Mouse (Mus musculus): Measurements from ENCODE around the gene Arl5a. TPM values are rescaled to one million over a fixed set of nuclear protein-coding genes. Genes with fewer than 3 reads are reported as not detected.
A peak's percentile ranks its signal among the peaks of the same experiment; 100 is the strongest.

Gene Arl5a
- polyA plus RNA-seq (2012; ENCODE audit: insufficient read depth, insufficient read length, missing spikeins): 37.8 and 39.5 TPM in 2 replicates

DNA sequence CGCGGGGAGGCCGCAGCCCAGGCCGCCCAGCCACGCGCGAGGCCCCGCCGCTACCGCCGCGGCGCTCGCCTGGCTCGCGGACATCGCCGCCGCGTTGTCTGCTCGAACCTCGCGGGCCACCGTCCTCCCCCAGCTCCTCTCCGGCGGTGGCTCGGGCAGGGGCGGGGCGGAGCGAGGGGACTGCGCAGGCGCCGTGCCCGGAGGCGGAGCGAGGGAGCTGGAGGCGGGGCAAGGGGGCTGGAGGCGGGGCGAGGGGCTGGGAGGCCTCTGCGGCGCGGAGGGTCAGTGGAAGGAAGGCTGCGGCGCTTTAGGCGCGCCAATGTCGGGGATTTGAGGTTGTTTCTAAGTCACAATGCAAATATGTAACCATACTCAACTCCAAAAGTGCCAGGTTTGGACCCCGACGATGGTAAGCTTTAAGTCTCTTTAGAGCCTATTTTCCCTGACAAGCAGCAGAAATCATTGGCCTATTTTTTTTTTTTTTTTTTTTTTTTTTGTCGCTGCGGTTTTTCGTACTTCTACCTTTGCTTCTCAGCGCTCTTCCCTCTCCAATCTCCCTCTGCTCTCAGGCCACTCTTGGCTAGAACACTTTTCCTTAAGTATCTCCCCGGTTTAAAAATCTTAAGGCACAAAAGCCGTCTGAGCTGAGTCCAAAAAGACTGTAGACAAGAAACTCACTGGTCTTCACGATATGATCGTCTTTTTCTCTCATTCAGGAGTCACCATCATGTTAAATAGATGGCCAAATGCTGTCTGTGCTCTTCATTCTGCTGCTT, at the start of gene Arl5a:
Arl5a (minus strand) TSS at position 155 of the 776 bp plus-strand sequence.
- Histone ChIP-seq H3K4me3 (ENCODE audit: insufficient read depth, low read length) (peak within 1 kb of the TSS; percentile 84), H3K27ac (ENCODE audit: insufficient read depth, low read depth, low read length) (peak within 1 kb of the TSS; percentile 32), H3K4me1 (ENCODE audit: control insufficient read depth, insufficient read depth, low read length) (peaks cover 28% of the 10 kb centered on the region)
- TF ChIP-seq CTCF (IDR thresholded peaks at IDR 0.05; ENCODE audit: low read depth, low read length) (no peak), POLR2A (IDR thresholded peaks at IDR 0.05; ENCODE audit: borderline replicate concordance, low read depth, low read length) (0 out of 2 replicates have a peak, but pooled peaks have one; percentile 3)

DNA sequence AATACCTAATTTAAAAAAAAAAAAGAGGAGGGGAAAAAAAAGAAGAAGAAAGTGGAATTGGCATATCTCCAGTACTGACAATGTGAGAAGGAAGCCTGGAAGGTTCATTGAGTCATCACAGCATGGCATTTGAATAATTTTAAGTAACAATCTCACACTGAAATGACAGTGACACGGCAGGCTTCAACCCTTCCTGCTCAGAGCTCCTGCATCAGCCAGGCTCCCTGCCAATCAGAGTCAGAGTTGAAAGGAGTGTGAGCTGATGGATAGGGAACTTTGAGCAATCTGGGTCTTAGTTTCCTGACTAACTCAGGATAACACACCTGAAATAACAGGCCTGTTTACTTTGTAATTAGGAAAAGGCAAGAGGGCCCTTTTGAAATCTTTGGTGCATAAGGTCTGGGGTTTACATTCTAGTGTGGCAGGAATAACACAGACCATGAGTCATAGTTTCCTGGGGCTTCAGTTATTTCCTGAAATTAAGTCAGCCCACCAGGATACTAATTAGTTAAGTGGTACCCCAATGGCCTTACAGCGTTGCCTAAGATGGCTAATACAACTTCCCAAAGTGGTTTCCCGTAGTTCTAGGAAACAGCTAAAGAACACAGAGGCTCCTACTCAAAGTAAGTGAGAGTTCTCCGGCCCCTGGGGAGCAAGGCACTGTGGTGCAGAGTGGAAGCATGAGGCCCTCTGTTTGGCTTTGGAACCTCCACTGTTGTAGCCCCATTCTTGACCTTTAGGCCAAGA, 47.0 kb upstream of the Arl5a start:
- H3K4me3 ChIP-seq (ENCODE audit: insufficient read depth, low read length): no peak overlapping the region

DNA sequence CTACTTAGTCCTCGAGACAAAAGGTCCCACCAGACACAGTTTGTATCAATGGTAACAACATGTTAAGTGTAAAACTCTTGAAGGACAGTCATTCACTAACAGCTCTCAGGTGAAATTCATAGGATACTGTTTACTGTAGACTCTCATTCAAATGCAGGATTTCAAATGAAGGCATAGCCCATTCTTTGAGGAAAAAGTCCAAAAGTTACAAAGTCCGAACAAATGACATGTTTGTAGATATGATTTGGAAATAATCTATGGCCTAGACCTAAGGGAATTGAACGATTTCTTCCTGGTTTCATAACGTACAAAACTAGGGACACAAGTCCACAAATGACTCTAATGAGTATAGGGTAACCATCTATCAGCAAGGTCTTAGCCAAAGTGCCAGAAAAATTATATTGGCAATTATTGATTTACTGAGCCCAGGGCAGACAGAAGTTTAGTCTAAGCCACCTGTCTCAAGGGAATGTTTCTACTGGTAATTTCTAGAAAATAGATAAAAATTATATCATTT, 45.4 kb upstream of the Arl5a start:
- Histone ChIP-seq H3K4me1 (ENCODE audit: control insufficient read depth, insufficient read depth, low read length) (peaks cover 10% of the 10 kb centered on the region), H3K27ac (ENCODE audit: insufficient read depth, low read depth, low read length) (no peak overlapping the region), H3K4me3 (ENCODE audit: insufficient read depth, low read length) (no peak overlapping the region)
- TF ChIP-seq POLR2A (IDR thresholded peaks at IDR 0.05; ENCODE audit: borderline replicate concordance, low read depth, low read length) (no peak), CTCF (IDR thresholded peaks at IDR 0.05; ENCODE audit: low read depth, low read length) (no peak)

More for the DNA sequence above, 47.0 kb upstream of the Arl5a start:
- Histone ChIP-seq H3K27ac (ENCODE audit: insufficient read depth, low read depth, low read length) (peak overlapping the region; percentile 53), H3K4me1 (ENCODE audit: control insufficient read depth, insufficient read depth, low read length) (peaks cover 10% of the 10 kb centered on the region)
- TF ChIP-seq POLR2A (IDR thresholded peaks at IDR 0.05; ENCODE audit: borderline replicate concordance, low read depth, low read length) (no peak), CTCF (IDR thresholded peaks at IDR 0.05; ENCODE audit: low read depth, low read length) (no peak)

DNA sequence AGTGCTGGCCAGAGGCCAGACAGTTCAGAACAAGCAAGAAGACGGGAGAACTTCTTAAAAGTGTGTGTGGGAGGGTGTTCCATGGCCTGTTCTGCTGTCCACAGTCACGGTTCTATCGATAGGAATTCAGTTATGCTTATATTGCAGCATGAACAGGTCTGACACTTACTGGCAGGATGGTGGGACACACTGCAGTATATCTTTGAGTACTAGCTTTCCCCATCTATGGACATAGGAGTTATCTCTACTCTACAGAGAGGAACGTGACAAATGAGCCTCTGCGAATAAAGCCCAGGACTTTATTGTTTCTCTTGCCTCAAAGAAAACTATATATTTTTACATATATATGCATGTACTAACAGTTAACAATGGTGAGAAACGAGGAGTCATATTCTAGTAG, 42.9 kb upstream of the Arl5a start:
- TF ChIP-seq CTCF (IDR thresholded peaks at IDR 0.05; ENCODE audit: low read depth, low read length) (no peak), POLR2A (IDR thresholded peaks at IDR 0.05; ENCODE audit: borderline replicate concordance, low read depth, low read length) (no peak)
- no peak overlapping the region for H3K4me3 ChIP-seq (ENCODE audit: insufficient read depth, low read length)
- H3K27ac ChIP-seq (ENCODE audit: insufficient read depth, low read depth, low read length): no peak overlapping the region
- H3K4me1 ChIP-seq (ENCODE audit: control insufficient read depth, insufficient read depth, low read length): peaks cover 10% of the 10 kb centered on the region

DNA sequence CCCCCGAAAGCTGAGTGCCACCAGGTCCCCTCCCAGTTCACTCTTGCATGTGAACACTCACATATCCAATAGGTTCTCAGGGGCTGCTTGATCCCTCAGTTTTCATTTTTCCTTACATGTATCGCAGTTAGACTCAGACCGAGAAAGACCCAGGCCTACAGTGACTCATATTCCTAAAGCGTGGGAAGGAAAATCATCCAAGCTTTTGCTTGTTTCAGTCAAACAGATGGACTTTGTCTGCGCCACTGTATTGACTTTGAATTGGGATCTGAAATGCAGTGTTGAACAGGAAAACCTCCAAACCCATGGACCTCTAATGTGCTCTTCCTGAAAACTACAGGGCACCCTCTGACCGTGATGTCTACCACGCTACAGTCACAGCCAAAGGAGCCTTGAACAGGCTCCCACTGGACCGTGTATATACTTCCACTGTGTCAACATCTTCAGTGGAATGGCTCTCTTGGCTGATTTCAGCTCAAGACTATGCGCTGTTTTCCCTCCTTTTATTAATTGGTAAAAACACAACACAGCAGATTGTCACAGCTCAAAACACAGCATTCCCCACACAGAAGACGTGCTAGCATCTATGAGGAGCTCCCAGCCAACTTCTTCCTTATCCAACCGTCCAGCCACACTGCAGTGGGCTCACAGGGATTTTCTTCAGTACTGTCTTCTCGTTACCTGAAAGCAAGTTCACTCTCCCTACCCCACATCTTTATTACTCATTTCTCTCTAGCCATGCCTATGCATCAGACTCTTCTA, 36.7 kb upstream of the Arl5a start:
- Histone ChIP-seq H3K4me3 (ENCODE audit: insufficient read depth, low read length) (no peak overlapping the region), H3K27ac (ENCODE audit: insufficient read depth, low read depth, low read length) (no peak overlapping the region), H3K4me1 (ENCODE audit: control insufficient read depth, insufficient read depth, low read length) (peaks cover 13% of the 10 kb centered on the region)
- no peak for TF ChIP-seq POLR2A (IDR thresholded peaks at IDR 0.05; ENCODE audit: borderline replicate concordance, low read depth, low read length)
- no peak for TF ChIP-seq CTCF (IDR thresholded peaks at IDR 0.05; ENCODE audit: low read depth, low read length)

DNA sequence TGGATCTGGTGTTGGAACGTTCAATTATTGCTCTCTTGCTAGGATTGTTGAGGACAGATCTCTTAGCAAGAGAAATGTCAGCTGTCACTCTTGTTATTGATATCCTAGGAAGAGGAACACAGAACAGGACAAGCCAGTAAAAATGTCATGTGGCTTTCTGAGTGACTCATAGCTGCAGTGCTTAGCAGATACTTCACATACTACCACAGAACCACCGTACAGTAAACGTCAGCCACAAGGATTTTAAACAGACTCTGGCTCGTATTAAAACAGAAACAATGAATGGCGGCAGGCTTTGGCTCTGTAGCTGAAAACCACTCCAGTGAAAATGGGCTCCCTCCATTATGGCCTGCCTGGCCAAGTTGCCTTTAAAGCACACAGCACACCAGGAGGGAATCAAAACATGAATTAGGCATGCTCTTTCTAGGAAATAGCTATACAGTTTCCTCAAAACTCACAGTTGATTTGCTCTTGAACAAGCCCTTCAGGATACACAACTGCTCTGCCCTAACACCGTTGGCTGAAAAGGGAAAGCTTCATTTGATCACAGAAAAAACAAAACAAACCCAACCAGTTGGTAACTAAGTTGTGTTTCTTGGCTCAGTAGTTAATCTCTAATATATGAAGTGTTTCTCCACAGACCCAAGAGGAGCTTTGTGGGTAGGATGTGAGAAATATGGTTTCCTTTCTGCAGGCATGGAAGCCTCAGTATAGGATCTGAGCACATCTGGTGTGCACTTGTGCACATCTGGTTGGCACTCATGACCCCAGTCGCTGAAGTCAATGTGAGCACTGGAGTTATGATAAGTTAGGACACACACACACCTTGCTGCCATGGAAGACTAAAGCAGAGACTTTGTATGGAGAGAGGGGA, 31.1 kb upstream of the Arl5a start:
- peaks cover 23% of the 10 kb centered on the region for H3K4me1 ChIP-seq (ENCODE audit: control insufficient read depth, insufficient read depth, low read length)
- peak overlapping the region; percentile 19; the same call in 1 of the 2 replicates for H3K4me3 ChIP-seq (ENCODE audit: insufficient read depth, low read length)
- TF ChIP-seq POLR2A (IDR thresholded peaks at IDR 0.05; ENCODE audit: borderline replicate concordance, low read depth, low read length): no peak
- no peak for TF ChIP-seq CTCF (IDR thresholded peaks at IDR 0.05; ENCODE audit: low read depth, low read length)
- H3K27ac ChIP-seq (ENCODE audit: insufficient read depth, low read depth, low read length): peak overlapping the region; percentile 52

DNA sequence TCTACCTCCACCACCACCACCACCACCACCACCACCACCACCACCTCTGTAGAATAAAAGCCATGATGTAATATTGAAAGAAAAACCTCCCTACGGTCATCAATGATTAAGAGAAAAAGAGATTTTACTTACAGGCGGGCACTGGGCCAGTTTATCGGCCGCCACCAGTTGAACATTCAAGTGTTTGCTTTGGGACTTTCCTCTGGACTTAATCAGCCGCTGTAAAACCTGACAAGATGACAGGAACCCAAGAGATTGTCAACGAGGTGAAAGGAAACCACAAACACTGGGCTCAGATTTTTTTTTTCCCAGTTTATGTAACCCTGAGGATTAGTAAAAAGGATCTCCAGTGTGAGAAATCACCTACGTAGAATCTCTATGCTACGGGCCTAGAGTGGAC, 25.1 kb upstream of the Arl5a start:
- H3K4me3 ChIP-seq (ENCODE audit: insufficient read depth, low read length): no peak overlapping the region
- no peak overlapping the region for H3K27ac ChIP-seq (ENCODE audit: insufficient read depth, low read depth, low read length)
- no peak for TF ChIP-seq CTCF (IDR thresholded peaks at IDR 0.05; ENCODE audit: low read depth, low read length)
- TF ChIP-seq POLR2A (IDR thresholded peaks at IDR 0.05; ENCODE audit: borderline replicate concordance, low read depth, low read length): no peak
- H3K4me1 ChIP-seq (ENCODE audit: control insufficient read depth, insufficient read depth, low read length): no peaks in the 10 kb centered on the region

DNA sequence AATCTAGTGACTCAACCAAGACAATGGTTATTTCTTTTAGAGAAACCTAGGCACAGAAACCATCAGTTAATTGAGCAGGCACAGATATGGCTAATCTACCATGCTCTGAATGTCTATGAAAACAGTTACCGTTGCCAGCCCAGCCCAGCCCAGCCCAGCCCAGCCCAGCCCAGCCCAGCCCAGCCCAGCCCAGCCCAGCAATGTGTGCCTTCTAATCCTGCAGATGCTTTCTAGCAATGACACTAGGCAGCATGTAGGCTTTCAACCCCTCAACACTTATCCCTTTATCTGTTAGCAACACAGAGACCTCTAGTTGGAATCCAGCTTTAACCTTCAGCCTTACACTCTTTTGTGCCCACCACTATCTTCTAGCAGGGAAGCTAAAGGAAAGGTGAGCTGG, 24.2 kb upstream of the Arl5a start:
- Histone ChIP-seq H3K4me3 (ENCODE audit: insufficient read depth, low read length) (no peak overlapping the region), H3K27ac (ENCODE audit: insufficient read depth, low read depth, low read length) (no peak overlapping the region), H3K4me1 (ENCODE audit: control insufficient read depth, insufficient read depth, low read length) (no peaks in the 10 kb centered on the region)
- no peak for TF ChIP-seq POLR2A (IDR thresholded peaks at IDR 0.05; ENCODE audit: borderline replicate concordance, low read depth, low read length)
- TF ChIP-seq CTCF (IDR thresholded peaks at IDR 0.05; ENCODE audit: low read depth, low read length): no peak

All from bone marrow macrophage, adult 2 months (primary cell).